30 mouse cellular contexts compared by ENCODE assay signal in genomic region chr15:59866701-59867100, GRCm38 (mm10).
A peak's percentile ranks its signal among the peaks of the same experiment; 100 is the strongest.
DNase-seq lines count a peak whose midpoint lies in the region; ATAC-seq and TF ChIP-seq lines count a peak whose summit lies in the region.
"Had no signal": no experiment of that assay in that cellular context is flagged by ENCODE, and none has a peak within 500 bp of the region (broad histone marks: within the 10 kb centered on the region; RNA-seq: fewer than 3 reads in every experiment).

No protein-coding gene starts in this region.

- no peak overlapping the region for H3K27ac ChIP-seq in lung, postnatal 0 days (ENCODE audit: low read length)
- H3K27ac ChIP-seq: hindbrain, embryonic 14.5 days; kidney, embryonic 15.5 days; layer of hippocampus, adult 2 months; left cerebral cortex, adult 2 months; limb, embryonic 13.5 days; macrophage; midbrain, embryonic 10.5 days; midbrain, embryonic 15.5 days had no signal

- H3K4me2 ChIP-seq in lung, postnatal 0 days (replicated peaks; ENCODE audit: low read depth, low read length) = no peak overlapping the region
- H3K4me2 ChIP-seq: heart, embryonic 11.5 days; hindbrain, embryonic 14.5 days; kidney, embryonic 15.5 days; limb, embryonic 13.5 days; liver, embryonic 11.5 days; midbrain, embryonic 15.5 days had no signal

- no peaks in the 10 kb centered on the region for H3K27me3 ChIP-seq in lung, postnatal 0 days (replicated peaks; ENCODE audit: insufficient read depth, low read length)
- H3K27me3 ChIP-seq: limb, embryonic 13.5 days; midbrain, embryonic 15.5 days had no signal

- ATAC-seq in lung, postnatal 0 days = peak; percentile 19
- ATAC-seq in hematopoietic stem cell, adult 5-6 weeks (replicated peaks in 1 of 2; ENCODE audit: insufficient read depth in 1 of 2, low FRiP score in 2 of 2, low TSS enrichment in 1 of 2, low read depth in 1 of 2, poor library complexity in 2 of 2, severe bottlenecking in 2 of 2) = peak; percentile 18; a peak in 1 of 4 replicates
- peak; percentile 71 for ATAC-seq in megakaryocyte, adult 5-6 weeks (ENCODE audit: poor library complexity, severe bottlenecking)
- ATAC-seq in neutrophil, adult 5-6 weeks (ENCODE audit: extremely low read depth, insufficient number of reproducible peaks, low FRiP score, poor library complexity, severe bottlenecking) = 0 out of 2 replicates have a peak, but pooled peaks have one; percentile 13
- ATAC-seq: forebrain, embryonic 16.5 days; midbrain, embryonic 15.5 days had no signal

- no peak overlapping the region for H3K4me3 ChIP-seq in lung, postnatal 0 days (ENCODE audit: low read depth, low read length)
- no peak overlapping the region for H3K4me3 ChIP-seq in lung, adult 2 months (replicated peaks; ENCODE audit: extremely low read depth, low read depth, low read length)
- H3K4me3 ChIP-seq: erythroblast, embryonic 14.5 days; kidney, embryonic 15.5 days; layer of hippocampus, adult 2 months; left cerebral cortex, adult 2 months; limb, embryonic 13.5 days; midbrain, embryonic 10.5 days; midbrain, embryonic 15.5 days had no signal

- 78% methylated on average over 8 of the region's 8 CpGs for WGBS in lung, postnatal 0 days
- WGBS in lung, adult 2 months = 80% methylated on average over 8 of the region's 8 CpGs

- H3K4me1 ChIP-seq in lung, postnatal 0 days (ENCODE audit: insufficient read depth, low read depth, low read length) = no peaks in the 10 kb centered on the region
- H3K4me1 ChIP-seq in lung, adult 2 months (ENCODE audit: control insufficient read depth, insufficient read depth, low read length) = no peaks in the 10 kb centered on the region; the same call in 1 of the 2 replicates
- H3K4me1 ChIP-seq: kidney, embryonic 15.5 days; limb, embryonic 13.5 days; midbrain, embryonic 10.5 days; midbrain, embryonic 15.5 days had no signal

- no peak for TF ChIP-seq CTCF in lung, postnatal 0 days (IDR thresholded peaks at IDR 0.05)
- no peak for TF ChIP-seq CTCF in lung, adult 2 months (IDR thresholded peaks at IDR 0.05; ENCODE audit: insufficient read depth, low read length)

- H3K36me3 ChIP-seq in lung, postnatal 0 days (ENCODE audit: insufficient read depth, low read length) = no peaks in the 10 kb centered on the region
- H3K36me3 ChIP-seq: kidney, embryonic 15.5 days; limb, embryonic 13.5 days; midbrain, embryonic 10.5 days; midbrain, embryonic 15.5 days had no signal

- no peak for TF ChIP-seq EP300 in lung, postnatal 0 days (IDR thresholded peaks at IDR 0.05)

- H3K9ac ChIP-seq in lung, postnatal 0 days (replicated peaks; ENCODE audit: low read depth) = no peak overlapping the region
- H3K9ac ChIP-seq: hindbrain, embryonic 14.5 days; kidney, embryonic 15.5 days; limb, embryonic 13.5 days; midbrain, embryonic 15.5 days had no signal

- DNase-seq in lung, postnatal 0 days (ENCODE audit: low spot score) = peak; percentile 9
- DNase-seq in lung, adult 2 months = no peak
- DNase-seq in testis, postnatal 10 days (ENCODE audit: low spot score) = no peak
- no peak for DNase-seq in kidney, adult 11 months
- no peak for DNase-seq in right cerebral cortex, adult 18-20 months
- DNase-seq: adrenal gland, postnatal 36 days; cerebellum, adult 18-20 months; cerebellum, postnatal 10 days; gastrocnemius, postnatal 10 days; heart, postnatal 36 days; kidney, adult 18-20 months; kidney, postnatal 36 days; retina, postnatal 1 day; spleen, adult 18-20 months; thymus, postnatal 4 days had no signal

- no peak for TF ChIP-seq POLR2A in lung, adult 2 months (IDR thresholded peaks at IDR 0.05; ENCODE audit: borderline replicate concordance, extremely low read depth, low read depth, low read length)

- H3K9me3 ChIP-seq in lung, postnatal 0 days (ENCODE audit: low read length) = no peaks in the 10 kb centered on the region
- H3K9me3 ChIP-seq: kidney, embryonic 15.5 days; limb, embryonic 13.5 days; midbrain, embryonic 15.5 days had no signal

Comparison
In these comparisons a context has a peak if more than half of its experiments do, and no peak if none do; other contexts are left out.
1. ATAC-seq: peak in every context shown above with its lines; median percentile 71 in megakaryocyte, adult 5-6 weeks; 19 in lung, postnatal 0 days; 18 in hematopoietic stem cell, adult 5-6 weeks; 13 in neutrophil, adult 5-6 weeks.